Mouse (Mus musculus) leukemia stem cell, adult 10-12 weeks (primary cell): ENCODE data around the gene Fbxw14. TPM values are rescaled to one million over a fixed set of nuclear protein-coding genes. Genes with fewer than 3 reads are reported as not detected.

Experiments
- polyA plus RNA-seq: library from polyadenylated mRNA; stranded (reverse); fragments of >175 nt; gene quantifications from 2 replicates; pipeline ENCODE4 v1.2.3, GENCODE M21; 2012; ENCODE audit warnings: low replicate concordance

Gene Fbxw14
- not detected in 2 replicates for polyA plus RNA-seq

DNA sequence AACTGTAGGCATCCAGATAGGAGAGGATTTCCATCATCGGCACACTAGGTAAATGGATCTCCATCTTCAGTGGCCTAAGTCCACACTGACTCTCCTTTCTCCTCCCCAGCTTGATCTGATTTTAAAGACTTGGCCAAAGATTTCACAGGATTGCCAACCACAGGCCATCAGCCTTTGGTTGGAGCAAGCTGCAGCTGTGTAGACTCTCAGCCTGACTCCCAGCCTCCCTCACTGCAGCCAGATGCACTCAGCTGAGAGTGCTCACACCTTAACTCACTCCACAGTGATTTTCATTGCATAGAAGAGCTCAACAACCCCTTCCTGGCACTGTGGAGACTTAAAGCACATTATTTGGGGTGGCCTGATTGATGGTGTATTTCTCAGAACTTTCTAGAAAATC is at the start of gene Fbxw14:
Gene Fbxw14, minus strand, starts transcription at position 101 of the 400 bp plus-strand sequence.

DNA sequence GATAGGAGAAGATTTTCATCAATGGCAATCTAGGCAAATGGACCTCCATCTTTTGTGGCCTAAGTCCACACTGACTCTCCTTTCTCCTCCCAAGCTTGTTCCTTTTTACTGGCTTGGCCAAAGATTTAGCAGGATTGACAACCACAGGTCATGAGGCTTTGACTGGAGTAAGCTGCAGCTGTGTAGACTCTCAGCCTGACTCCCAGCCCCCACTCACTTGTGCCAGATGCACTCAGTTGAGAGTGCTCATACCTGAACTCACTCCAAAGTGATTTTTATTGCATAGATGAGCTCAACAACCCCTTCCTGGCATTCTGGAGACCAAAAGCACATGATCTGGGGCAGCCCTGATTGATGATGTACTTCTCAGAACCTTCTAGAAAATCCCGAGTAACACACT is 52.8 kb downstream of the Fbxw14 start, which contains the start of gene Fbxw20:
Gene Fbxw20, minus strand, starts transcription at position 101 of the 400 bp plus-strand sequence.

Other genes with a start within 250 kb of the Fbxw14 start
- 2,043 and 2,626 TPM in 2 replicates for gene Shisa5, start 249.1 kb downstream of the Fbxw14 start, polyA plus RNA-seq
- 14.6 and 37.0 TPM in 2 replicates for gene Trex1, start 227.9 kb downstream of the Fbxw14 start, polyA plus RNA-seq
- gene Atrip, start 213.6 kb downstream of the Fbxw14 start, polyA plus RNA-seq: 6.7 and 7.7 TPM in 2 replicates
- 3.2 and 8.2 TPM in 2 replicates for gene Ccdc51, start 205.2 kb downstream of the Fbxw14 start, polyA plus RNA-seq
- gene Tma7, start 205.1 kb downstream of the Fbxw14 start, polyA plus RNA-seq: 89.1 and 139 TPM in 2 replicates
- 0.17 and 0.63 TPM in 2 replicates for gene Plxnb1, start 192.3 kb downstream of the Fbxw14 start, polyA plus RNA-seq
- gene Fbxw21, start 125.6 kb downstream of the Fbxw14 start, polyA plus RNA-seq: not detected in 2 replicates
- not detected in 2 replicates for gene Fbxw13, start 91.7 kb downstream of the Fbxw14 start, polyA plus RNA-seq
- gene Fbxw20, start 52.9 kb downstream of the Fbxw14 start, polyA plus RNA-seq: not detected in 2 replicates
- gene Fbxw28, start 52.0 kb upstream of the Fbxw14 start, polyA plus RNA-seq: not detected in 2 replicates
- not detected in 2 replicates for gene Fbxw22, start 116.6 kb upstream of the Fbxw14 start, polyA plus RNA-seq
- not detected in 2 replicates for gene Fbxw16, start 161.5 kb upstream of the Fbxw14 start, polyA plus RNA-seq
- 0.10 TPM in 1 of 2 replicates, not detected in the other for gene Fbxw19, start 208.2 kb upstream of the Fbxw14 start, polyA plus RNA-seq